22 mouse cellular contexts compared by ENCODE assay signal in genomic region chr15:3488601-3489000, GRCm38 (mm10).
DNase-seq lines count a peak whose midpoint lies in the region; ATAC-seq and TF ChIP-seq lines count a peak whose summit lies in the region.
"Had no signal": no experiment of that assay in that cellular context is flagged by ENCODE, and none has a peak within 500 bp of the region (broad histone marks: within the 10 kb centered on the region; RNA-seq: fewer than 3 reads in every experiment).

No protein-coding gene starts in this region.

- intact Hi-C loops in gastrocnemius, adult 2 months (cut with DNase I) = no loop called here
- intact Hi-C loops in gastrocnemius, postnatal 36 days (cut with DNase I) = no loop called here

- no peaks in the 10 kb centered on the region for H3K79me2 ChIP-seq in liver, adult 2 months (ENCODE audit: control insufficient read depth, insufficient read depth, low read length)

- no peak overlapping the region for H3K4me3 ChIP-seq in gastrocnemius, adult 2 months
- H3K4me3 ChIP-seq in liver, adult 2 months (ENCODE audit: insufficient read depth, low read depth, low read length) = no peak overlapping the region
- no peak overlapping the region for H3K4me3 ChIP-seq in liver, embryonic 11.5 days (ENCODE audit: low read depth, low read length)

- H3K9ac ChIP-seq in liver, adult 2 months (ENCODE audit: low read depth, low read length) = no peak overlapping the region
- H3K9ac ChIP-seq in liver, embryonic 11.5 days (ENCODE audit: low read depth, low read length) = no peak overlapping the region

- no peak for TF ChIP-seq CTCF in gastrocnemius, adult 2 months (IDR thresholded peaks at IDR 0.05)
- no peak for TF ChIP-seq CTCF in liver, adult 2 months (IDR thresholded peaks at IDR 0.05; ENCODE audit: low read depth, low read length)

- H3K9me3 ChIP-seq in liver, embryonic 11.5 days (ENCODE audit: control insufficient read depth, low read length) = no peaks in the 10 kb centered on the region
- H3K9me3 ChIP-seq: G1E had no signal

- peaks cover 51% of the 10 kb centered on the region for H3K4me1 ChIP-seq in liver, adult 2 months (ENCODE audit: control insufficient read depth, insufficient read depth, low read length)
- H3K4me1 ChIP-seq in liver, embryonic 11.5 days (replicated peaks; ENCODE audit: control insufficient read depth, insufficient read depth, low read length) = no peaks in the 10 kb centered on the region

- 27% methylated on average over 3 of the region's 3 CpGs for WGBS in liver, adult 2 months
- WGBS in liver, embryonic 11.5 days = 72% methylated on average over 3 of the region's 3 CpGs

- no peak for ATAC-seq in liver, embryonic 11.5 days (replicated peaks; ENCODE audit: low FRiP score)
- ATAC-seq: activated CD4-positive, CD25-positive, alpha-beta regulatory T cell, adult 4 months; CD4-positive, CD25-positive, alpha-beta regulatory T cell, adult 4 months; Patski had no signal

- TF ChIP-seq POLR2A in liver, adult 2 months (IDR thresholded peaks at IDR 0.05; ENCODE audit: extremely low read depth, insufficient read depth, low read length) = no peak

- no peaks in the 10 kb centered on the region for H3K36me3 ChIP-seq in liver, adult 2 months (ENCODE audit: control insufficient read depth, insufficient read depth, low read length)
- no peaks in the 10 kb centered on the region for H3K36me3 ChIP-seq in liver, embryonic 11.5 days (ENCODE audit: control insufficient read depth, insufficient read depth, low read length)
- H3K36me3 ChIP-seq: G1E had no signal

- no peak for DNase-seq in gastrocnemius, adult 2 months
- DNase-seq in gastrocnemius, postnatal 36 days = no peak
- peak; percentile 25 for DNase-seq in kidney, adult 9 months
- DNase-seq in kidney, postnatal 36 days = no peak
- peak; percentile 95 for DNase-seq in liver, adult 2 months (ENCODE audit: extremely low read depth, low read depth, low spot score)
- DNase-seq in liver, embryonic 11.5 days (ENCODE audit: low spot score) = no peak
- peak; percentile 63 for DNase-seq in fat pad, adult 2 months (ENCODE audit: extremely low read depth, low read depth, low spot score)
- DNase-seq in natural killer cell, adult 2 months (ENCODE audit: low spot score in 2 of 2) = no peak
- DNase-seq: adrenal gland, adult 2 months; adrenal gland, adult 8-10 months; adrenal gland, postnatal 10 days; adrenal gland, postnatal 14 days; adrenal gland, postnatal 25 days; adrenal gland, postnatal 36 days; B cell, adult 2 months; cerebellum, adult 11 months; cerebellum, adult 11-12 months had no signal

- peak overlapping the region; percentile 41; the same call in 1 of the 2 replicates for H3K27ac ChIP-seq in gastrocnemius, adult 2 months
- peak overlapping the region; percentile 61 for H3K27ac ChIP-seq in liver, adult 2 months (replicated peaks; ENCODE audit: insufficient read depth, low read depth, low read length)
- no peak overlapping the region for H3K27ac ChIP-seq in liver, embryonic 11.5 days (ENCODE audit: low read depth, low read length)

- H3K27me3 ChIP-seq in liver, adult 2 months (ENCODE audit: control insufficient read depth, insufficient read depth, low read length) = no peaks in the 10 kb centered on the region
- no peaks in the 10 kb centered on the region for H3K27me3 ChIP-seq in liver, embryonic 11.5 days (replicated peaks; ENCODE audit: control insufficient read depth, insufficient read depth, low read length)
- H3K27me3 ChIP-seq: CH12.LX, Patski had no signal

- no peak overlapping the region for H3K4me2 ChIP-seq in liver, embryonic 11.5 days

Comparison
In these comparisons a context has a peak if more than half of its experiments do, and no peak if none do; other contexts are left out.
1. DNase-seq: peak in kidney, adult 9 months (single experiment), liver, adult 2 months (single experiment) and fat pad, adult 2 months (single experiment); none in gastrocnemius, adult 2 months (single experiment), gastrocnemius, postnatal 36 days (0 of 2), kidney, postnatal 36 days (0 of 2), liver, embryonic 11.5 days (single experiment) and natural killer cell, adult 2 months (0 of 2).